Mouse (Mus musculus) CH12.LX (cell line): Measurements from ENCODE around the gene Cited2. TPM values are rescaled to one million over a fixed set of nuclear protein-coding genes. Genes with fewer than 3 reads are reported as not detected.

ENCODE experiments used
- DNase-seq: peaks from one replicate; pipeline ENCODE4 v3.0.0-alpha.2; 2013; ENCODE audit errors: extremely low read depth
- H3K27ac ChIP-seq: 2 replicates; pipeline ENCODE4 v1.5.1; 2012; ENCODE audit warnings: low read depth, mild to moderate bottlenecking, control low read depth, moderate library complexity; ENCODE audit not compliant: insufficient read depth
- H3K27me3 ChIP-seq: replicated peaks from 2 replicates; pipeline ENCODE3; 2012; ENCODE audit warnings: inconsistent platforms
- H3K36me3 ChIP-seq, 2 experiments: replicated peaks in 1 of 2; 2 replicates each; pipeline versions ENCODE3 to v1.6.1; 2012; ENCODE audit warnings: inconsistent platforms in 1 of 2, low read length in 1 of 2, mild to moderate bottlenecking in 1 of 2, mixed read lengths in 1 of 2, moderate library complexity in 1 of 2; ENCODE audit not compliant: control insufficient read depth in 1 of 2, insufficient read depth in 1 of 2
- H3K4me1 ChIP-seq, 2 experiments: 2 replicates each; pipeline ENCODE4 v1.6.1; 2012; ENCODE audit warnings: inconsistent platforms in 1 of 2, moderate library complexity in 1 of 2; ENCODE audit not compliant: insufficient read depth in 2 of 2, control insufficient read depth in 1 of 2
- H3K4me2 ChIP-seq: 2 replicates; pipeline ENCODE4 v1.6.1; 2012; ENCODE audit warnings: low read depth, mild to moderate bottlenecking, control low read depth; ENCODE audit not compliant: poor library complexity, insufficient read depth, severe bottlenecking
- H3K4me3 ChIP-seq, 3 experiments: fragments of 150-350 bp in 1 of 3; sonication (generic) in 1 of 3; replicated peaks in 1 of 3; 2 replicates each; pipeline versions ENCODE3 to v1.5.1; 2011 to 2012; ENCODE audit warnings: low read depth in 2 of 3, low read length in 2 of 3, mild to moderate bottlenecking in 2 of 3, moderate library complexity in 2 of 3, control low read depth in 1 of 3, improper control_type of control experiment in 1 of 3, inconsistent platforms in 1 of 3, mixed read lengths in 1 of 3; ENCODE audit not compliant: poor library complexity in 1 of 3
- H3K79me2 ChIP-seq: replicated peaks from 2 replicates; pipeline ENCODE4 v1.6.1; 2012; ENCODE audit warnings: mild to moderate bottlenecking, moderate library complexity; ENCODE audit not compliant: control insufficient read depth, poor library complexity, insufficient read depth, severe bottlenecking; ENCODE audit errors: extremely low read depth
- H3K9ac ChIP-seq: 2 replicates; pipeline ENCODE4 v1.6.1; 2012; ENCODE audit warnings: low read depth, mild to moderate bottlenecking, control low read depth, moderate library complexity; ENCODE audit not compliant: insufficient read depth
- H3K9me3 ChIP-seq: replicated peaks from 2 replicates; pipeline ENCODE3; 2012; ENCODE audit warnings: low read length, inconsistent platforms, mixed read lengths
- BHLHE40 ChIP-seq: IDR thresholded peaks from 2 replicates; pipeline ENCODE4 v1.6.1; 2011; ENCODE audit warnings: mild to moderate bottlenecking, low read depth, low read length, improper control_type of control experiment
- CTCF ChIP-seq, 2 experiments: IDR thresholded peaks in 1 of 2; conservative IDR thresholded peaks in 1 of 2; 2 replicates each; pipeline ENCODE4 v1.5.1; 2011 to 2012; ENCODE audit warnings: low read depth in 2 of 2, low read length in 2 of 2, improper control_type of control experiment in 1 of 2, inconsistent platforms in 1 of 2, mild to moderate bottlenecking in 1 of 2, moderate library complexity in 1 of 2
- ELF1 ChIP-seq: IDR thresholded peaks from 2 replicates; pipeline ENCODE4 v1.6.1; 2014; ENCODE audit warnings: low read depth, mild to moderate bottlenecking, inconsistent platforms, low read length, improper control_type of control experiment
- ETS1 ChIP-seq: conservative IDR thresholded peaks from 2 replicates; pipeline ENCODE4 v1.6.1; 2012; ENCODE audit warnings: low read depth, mild to moderate bottlenecking, inconsistent platforms, low read length, improper control_type of control experiment, moderate library complexity
- GABPA ChIP-seq: IDR thresholded peaks from 2 replicates; pipeline ENCODE4 v1.6.1; 2012; ENCODE audit warnings: low read depth, low read length, improper control_type of control experiment, inconsistent platforms; ENCODE audit not compliant: insufficient replicate concordance
- HCFC1 ChIP-seq: IDR thresholded peaks from 2 replicates; pipeline ENCODE4 v1.6.1; 2012; ENCODE audit warnings: low read depth, mild to moderate bottlenecking, inconsistent platforms, low read length, improper control_type of control experiment
- IRF4 ChIP-seq: IDR thresholded peaks from 2 replicates; pipeline ENCODE4 v1.6.1; 2014; ENCODE audit warnings: low read depth, mild to moderate bottlenecking, inconsistent platforms, low read length, improper control_type of control experiment
- JUN ChIP-seq: IDR thresholded peaks from 2 replicates; pipeline ENCODE4 v1.6.1; 2011; ENCODE audit warnings: low read depth, mild to moderate bottlenecking, low read length, improper control_type of control experiment, moderate library complexity; ENCODE audit not compliant: insufficient read depth
- JUND ChIP-seq: conservative IDR thresholded peaks from 2 replicates; pipeline ENCODE4 v1.6.1; 2011; ENCODE audit warnings: low read depth, low read length, improper control_type of control experiment
- KAT2A ChIP-seq: IDR thresholded peaks from 2 replicates; pipeline ENCODE4 v1.6.1; 2012; ENCODE audit warnings: low read length, improper control_type of control experiment, inconsistent platforms; ENCODE audit not compliant: insufficient replicate concordance
- MAZ ChIP-seq: IDR thresholded peaks from 2 replicates; pipeline ENCODE4 v1.6.1; 2012; ENCODE audit warnings: low read depth, mild to moderate bottlenecking, inconsistent platforms, low read length, improper control_type of control experiment, moderate library complexity
- MEF2A ChIP-seq: IDR thresholded peaks from 2 replicates; pipeline ENCODE4 v1.6.1; 2014; ENCODE audit warnings: low read depth, mild to moderate bottlenecking, inconsistent platforms, low read length, improper control_type of control experiment, borderline replicate concordance
- MYC ChIP-seq: IDR thresholded peaks from 2 replicates; pipeline ENCODE4 v1.6.1; 2011; ENCODE audit warnings: low read depth, mild to moderate bottlenecking, improper control_type of control experiment, low read length
- NELFE ChIP-seq: IDR thresholded peaks from 2 replicates; pipeline ENCODE4 v1.6.1; 2011; ENCODE audit warnings: low read depth, low read length, improper control_type of control experiment
- NRF1 ChIP-seq: IDR thresholded peaks from 2 replicates; pipeline ENCODE4 v1.6.1; 2014; ENCODE audit warnings: low read depth, mild to moderate bottlenecking, inconsistent platforms, low read length, improper control_type of control experiment, moderate library complexity
- PAX5 ChIP-seq: IDR thresholded peaks from 2 replicates; pipeline ENCODE4 v1.6.1; 2012; ENCODE audit warnings: low read length, inconsistent platforms, mixed read lengths
- POLR2A ChIP-seq: IDR thresholded peaks from 2 replicates; pipeline ENCODE4 v1.6.1; 2011; ENCODE audit warnings: low read depth, mild to moderate bottlenecking, improper control_type of control experiment, low read length
- POLR2AphosphoS2 ChIP-seq: IDR thresholded peaks from 2 replicates; pipeline ENCODE4 v1.6.1; 2011; ENCODE audit warnings: low read depth, low read length, improper control_type of control experiment
- RAD21 ChIP-seq: IDR thresholded peaks from 2 replicates; pipeline ENCODE4 v1.6.1; 2011; ENCODE audit warnings: low read depth, mild to moderate bottlenecking, low read length, improper control_type of control experiment, moderate library complexity
- RCOR1 ChIP-seq: conservative IDR thresholded peaks from 2 replicates; pipeline ENCODE4 v1.6.1; 2012; ENCODE audit warnings: low read depth, mild to moderate bottlenecking, inconsistent platforms, low read length, improper control_type of control experiment
- SIN3A ChIP-seq: IDR thresholded peaks from 2 replicates; pipeline ENCODE4 v1.6.1; 2012; ENCODE audit warnings: low read length, improper control_type of control experiment, inconsistent platforms
- SMC3 ChIP-seq: IDR thresholded peaks from 2 replicates; pipeline ENCODE4 v1.6.1; 2011; ENCODE audit warnings: low read depth, low read length, improper control_type of control experiment
- TBP ChIP-seq: conservative IDR thresholded peaks from 2 replicates; pipeline ENCODE4 v1.6.1; 2011; ENCODE audit warnings: low read depth, low read length, improper control_type of control experiment
- TCF12 ChIP-seq: IDR thresholded peaks from 2 replicates; pipeline ENCODE4 v1.6.1; 2014; ENCODE audit warnings: low read depth, mild to moderate bottlenecking, inconsistent platforms, low read length, improper control_type of control experiment
- UBTF ChIP-seq: IDR thresholded peaks from 2 replicates; pipeline ENCODE4 v1.6.1; 2012; ENCODE audit warnings: low read depth, mild to moderate bottlenecking, inconsistent platforms, low read length, improper control_type of control experiment, moderate library complexity
- USF1 ChIP-seq: IDR thresholded peaks from 2 replicates; pipeline ENCODE4 v1.6.1; 2014; ENCODE audit warnings: low read depth, mild to moderate bottlenecking, inconsistent platforms, low read length, improper control_type of control experiment
- USF2 ChIP-seq: conservative IDR thresholded peaks from 2 replicates; pipeline ENCODE4 v1.6.1; 2011; ENCODE audit warnings: low read depth, low read length, improper control_type of control experiment
- ZC3H11A ChIP-seq: IDR thresholded peaks from 2 replicates; pipeline ENCODE4 v1.6.1; 2012; ENCODE audit warnings: low read depth, mild to moderate bottlenecking, inconsistent platforms, low read length, improper control_type of control experiment
- ZMIZ1 ChIP-seq: IDR thresholded peaks from 2 replicates; pipeline ENCODE4 v1.6.1; 2012; ENCODE audit warnings: low read depth, mild to moderate bottlenecking, inconsistent platforms, low read length, improper control_type of control experiment
- ZNF384 ChIP-seq: IDR thresholded peaks from 2 replicates; pipeline ENCODE4 v1.6.1; 2012; ENCODE audit warnings: low read depth, low read length, improper control_type of control experiment, inconsistent platforms
- dilution Hi-C: fragments of 300-500 bp; cut with MboI; formaldehyde crosslinking; loops from 2 replicates; pipeline ENCODE4 v1.14.3; 2020; ENCODE audit warnings: low sequenced_read_pairs; ENCODE audit not compliant: extremely low pct_unique_long_range_greater_than_20kb, extremely low pct_ligation_motif_present
- in situ Hi-C: fragments of 300-500 bp; cut with MboI; formaldehyde crosslinking; loops from 3 replicates; pipeline ENCODE4 v1.14.3; 2019; ENCODE audit warnings: low sequenced_read_pairs, low pct_ligation_motif_present, low pct_unique_long_range_greater_than_20kb, mixed read lengths
- polyA plus RNA-seq: library from polyadenylated mRNA; unstranded; fragments of >175 nt; gene quantifications from 2 replicates; pipeline ENCODE4 v1.2.1, GENCODE M21; 2012; ENCODE audit warnings: low read depth; ENCODE audit not compliant: insufficient read length
- total RNA-seq, 2 experiments: library from RNA; depleted of rRNA; stranded (reverse); fragments of 300-350 nt in 1 of 2; fragments of >200 nt in 1 of 2; gene quantifications; 2 replicates each; pipeline ENCODE4 v1.2.3; 2012 to 2014

The Cited2 gene
- total and polyA plus RNA-seq, 3 experiments, result 22.6 to 149 (median 28.6) TPM

DNA sequence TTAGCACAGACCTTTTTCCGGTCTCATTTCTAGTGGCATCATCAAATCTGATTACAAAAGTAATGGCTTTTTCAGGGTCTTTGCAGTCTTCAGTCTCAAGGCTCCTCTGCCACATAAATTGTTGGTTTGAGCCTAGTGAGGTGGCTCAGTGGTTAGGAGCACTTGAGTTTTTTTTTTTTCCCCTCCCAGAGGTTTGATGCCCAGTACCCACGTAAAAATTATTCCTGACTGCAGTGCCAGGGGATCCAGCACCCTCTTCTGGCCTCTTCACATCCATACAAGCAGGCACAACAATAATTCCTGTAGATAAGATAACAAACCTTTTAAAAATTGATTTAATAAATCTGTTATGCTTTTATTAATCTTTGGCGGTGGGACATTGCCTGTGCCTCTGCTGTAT is 51.3 kb downstream of the Cited2 start:
- Histone ChIP-seq H3K27me3 (no peaks in the 10 kb centered on the region), H3K4me3 (no peak overlapping the region), H3K36me3 (no peaks in the 10 kb centered on the region), H3K4me1 (peaks cover 15 to 42% of the 10 kb centered on the region in 2 experiments), H3K9ac (0 out of 2 replicates have a peak overlapping the region, but pooled peaks have one; percentile 27), H3K4me2 (peak overlapping the region; percentile 38; the same call in 1 of the 2 replicates), H3K79me2 (no peaks in the 10 kb centered on the region), H3K27ac (peak overlapping the region; percentile 58; the same call in 1 of the 2 replicates), H3K9me3 (no peaks in the 10 kb centered on the region)
- in situ Hi-C loops (loop anchor here (5.0 kb wide), 1 partner anchor 88 kb away; no protein-coding TSS in a partner anchor), dilution Hi-C loops (no loop called here)
- no peak for TF ChIP-seq JUND
- no peak for TF ChIP-seq RCOR1
- no peak for TF ChIP-seq HCFC1
- TF ChIP-seq JUN, result no peak
- no peak for TF ChIP-seq BHLHE40
- TF ChIP-seq KAT2A, result no peak
- peak; percentile 34 for TF ChIP-seq SMC3
- TF ChIP-seq POLR2AphosphoS2, result no peak
- TF ChIP-seq ELF1, result no peak
- TF ChIP-seq MYC, result no peak
- no peak for TF ChIP-seq MAZ
- TF ChIP-seq ZC3H11A, result no peak
- TF ChIP-seq PAX5, result no peak
- no peak for TF ChIP-seq TCF12
- no peak for TF ChIP-seq NELFE
- no peak for TF ChIP-seq NRF1
- no peak for TF ChIP-seq SIN3A
- no peak for TF ChIP-seq GABPA
- no peak for TF ChIP-seq POLR2A
- no peak for TF ChIP-seq IRF4
- no peak for TF ChIP-seq MEF2A
- TF ChIP-seq UBTF, result no peak
- TF ChIP-seq TBP, result no peak
- TF ChIP-seq USF1, result no peak
- no peak for TF ChIP-seq ZMIZ1
- peak; percentile 38 for TF ChIP-seq RAD21
- TF ChIP-seq USF2, result no peak
- peak; percentile 84 for TF ChIP-seq ZNF384
- TF ChIP-seq CTCF (conservative IDR thresholded peaks at IDR 0.05 in 1 of 2, IDR thresholded peaks at IDR 0.05 in 1 of 2; ENCODE audit: low read depth in 2 of 2, low read length in 2 of 2), result peak in 1 of 2 experiments; percentile 44; a peak in 2 of 4 replicates
- no peak for TF ChIP-seq ETS1
- no peak for DNase-seq
